Mouse (Mus musculus) ES-Bruce4 (cell line): ENCODE data around the gene Ubqln4. TPM values are rescaled to one million over a fixed set of nuclear protein-coding genes. Genes with fewer than 3 reads are reported as not detected.

Experiments
- H3K27ac ChIP-seq: 2 replicates; pipeline ENCODE4 v1.5.1; 2012; ENCODE audit warnings: low read length, inconsistent platforms; ENCODE audit not compliant: insufficient read depth
- H3K27me3 ChIP-seq: 2 replicates; pipeline ENCODE4 v1.6.1; 2012; ENCODE audit warnings: mild to moderate bottlenecking, low read length, inconsistent platforms; ENCODE audit not compliant: control insufficient read depth, poor library complexity, insufficient read depth, severe bottlenecking
- H3K36me3 ChIP-seq: 2 replicates; pipeline ENCODE4 v1.6.1; 2012; ENCODE audit warnings: inconsistent platforms, mild to moderate bottlenecking, low read length, moderate library complexity; ENCODE audit not compliant: control insufficient read depth, poor library complexity, insufficient read depth, severe bottlenecking
- H3K4me1 ChIP-seq: one replicate; pipeline ENCODE4 v1.8.1; 2011; ENCODE audit warnings: low read length; ENCODE audit not compliant: control insufficient read depth, insufficient read depth
- H3K4me3 ChIP-seq: 2 replicates; pipeline ENCODE4 v1.5.1; 2011; ENCODE audit warnings: low read depth, mild to moderate bottlenecking, low read length
- H3K9ac ChIP-seq: 2 replicates; pipeline ENCODE4 v1.6.1; 2012; ENCODE audit warnings: low read depth, mild to moderate bottlenecking, inconsistent platforms; ENCODE audit not compliant: poor library complexity, severe bottlenecking
- H3K9me3 ChIP-seq: replicated peaks from 2 replicates; pipeline ENCODE4 v1.6.1; 2012; ENCODE audit warnings: mild to moderate bottlenecking, low read length, inconsistent platforms; ENCODE audit not compliant: control insufficient read depth, poor library complexity, insufficient read depth, severe bottlenecking
- CTCF ChIP-seq: IDR thresholded peaks from one replicate; pipeline ENCODE4 v1.8.1; 2011; ENCODE audit warnings: low read depth, low read length
- EP300 ChIP-seq: IDR thresholded peaks from 2 replicates; pipeline ENCODE4 v1.6.1; 2011; ENCODE audit warnings: low read depth, low read length; ENCODE audit not compliant: insufficient read depth
- POLR2A ChIP-seq: IDR thresholded peaks from one replicate; pipeline ENCODE4 v1.8.1; 2011; ENCODE audit warnings: low read length; ENCODE audit not compliant: insufficient read depth
- polyA plus RNA-seq: library from polyadenylated mRNA; stranded (reverse); fragments of >200 nt; gene quantifications from 2 replicates; pipeline ENCODE4 v1.2.4, GENCODE M21; 2011; ENCODE audit warnings: low read depth; ENCODE audit not compliant: missing spikeins, insufficient read depth, insufficient read length

Ubqln4 gene
- polyA plus RNA-seq, 1 experiment, result 118 TPM

- no peaks in the 10 kb centered on the region for H3K27me3 ChIP-seq
- no peaks in the 10 kb centered on the region for H3K9me3 ChIP-seq
- peak overlapping the region; percentile 82 for H3K27ac ChIP-seq
- H3K9ac ChIP-seq, result peak overlapping the region; percentile 89
- H3K4me1 ChIP-seq, result peaks cover 3% of the 10 kb centered on the region
- H3K4me3 ChIP-seq, result peak overlapping the region; percentile 34
- peaks cover 41% of the 10 kb centered on the region for H3K36me3 ChIP-seq
- no peak for TF ChIP-seq CTCF
- TF ChIP-seq POLR2A, result no peak
- TF ChIP-seq EP300, result 0 out of 2 replicates have a peak, but pooled peaks have one; percentile 30
These were observed 25.2 kb downstream of the Ubqln4 start for GRCm38 (mm10) chr3:88578498-88579424.

- peak overlapping the region; percentile 89 for H3K9ac ChIP-seq
- no peaks in the 10 kb centered on the region for H3K9me3 ChIP-seq
- peak overlapping the region; percentile 99 for H3K4me3 ChIP-seq
- peaks cover 1% of the 10 kb centered on the region for H3K4me1 ChIP-seq
- H3K27ac ChIP-seq, result peak overlapping the region; percentile 82
- no peak for TF ChIP-seq EP300
- TF ChIP-seq POLR2A, result peak; percentile 17
- no peaks in the 10 kb centered on the region for H3K27me3 ChIP-seq
- H3K36me3 ChIP-seq, result peaks cover 46% of the 10 kb centered on the region
These were observed 26.0 kb downstream of the Ubqln4 start for GRCm38 (mm10) chr3:88579454-88580117.

- H3K27ac ChIP-seq, result peak overlapping the region; percentile 87
- H3K4me1 ChIP-seq, result peaks cover 6% of the 10 kb centered on the region
- TF ChIP-seq CTCF (no peak), POLR2A (no peak), EP300 (no peak)
- H3K9ac ChIP-seq, result 0 out of 2 replicates have a peak overlapping the region, but pooled peaks have one; percentile 11
- H3K36me3 ChIP-seq, result peaks cover 59% of the 10 kb centered on the region
- H3K27me3 ChIP-seq, result no peaks in the 10 kb centered on the region
- no peaks in the 10 kb centered on the region for H3K9me3 ChIP-seq
- no peak overlapping the region for H3K4me3 ChIP-seq
These were observed 32.2 kb downstream of the Ubqln4 start for GRCm38 (mm10) chr3:88585769-88586168.

- H3K36me3 ChIP-seq, result peaks cover 51% of the 10 kb centered on the region
- H3K27ac ChIP-seq, result peak overlapping the region; percentile 87
- peak; percentile 85 for TF ChIP-seq EP300
- TF ChIP-seq POLR2A, result no peak
These were observed 33.1 kb downstream of the Ubqln4 start for GRCm38 (mm10) chr3:88586640-88587039.

GRCm38 (mm10) chr3:88590246-88590645 lies 36.7 kb downstream of the Ubqln4 start:
- H3K27me3 ChIP-seq, result no peaks in the 10 kb centered on the region
- peak overlapping the region; percentile 93 for H3K27ac ChIP-seq
- H3K9me3 ChIP-seq, result no peaks in the 10 kb centered on the region
- H3K4me1 ChIP-seq, result peaks cover 21% of the 10 kb centered on the region
- peak overlapping the region; percentile 19; the same call in 1 of the 2 replicates for H3K9ac ChIP-seq
- peaks cover 25% of the 10 kb centered on the region for H3K36me3 ChIP-seq
- no peak overlapping the region for H3K4me3 ChIP-seq
- TF ChIP-seq EP300, result peak; percentile 70; the same call in 1 of the 2 replicates
- TF ChIP-seq CTCF, result no peak

More at GRCm38 (mm10) chr3:88586640-88587039, 33.1 kb downstream of the Ubqln4 start:
- Histone ChIP-seq H3K9me3 (no peaks in the 10 kb centered on the region), H3K9ac (0 out of 2 replicates have a peak overlapping the region, but pooled peaks have one; percentile 11), H3K27me3 (no peaks in the 10 kb centered on the region), H3K4me3 (no peak overlapping the region), H3K4me1 (peaks cover 13% of the 10 kb centered on the region)
